Mouse (Mus musculus) cerebellum, postnatal 14 days (tissue): ENCODE data around the gene Gm10406.
"Not testable (repeated sequence)": the region's sequence is repeated elsewhere in the genome, so short reads cannot be mapped to it uniquely, and the experiment has no call there.

Source experiments
- DNase-seq, 2 experiments: peaks; one replicate each; pipeline ENCODE4 v3.0.0; 2021; ENCODE audit warnings: mixed read lengths in 2 of 2

Gene Gm10406

GRCm38 (mm10) chr14:7026781-7027749 lies at the start of gene Gm10406:
TSS of gene Gm10406 (minus strand) at chr14:7027449.
- peak; percentile 21 to 26 for DNase-seq

GRCm38 (mm10) chr14:7044870-7045269 lies 17.6 kb upstream of the Gm10406 start, which contains the start of gene Gm3685:
TSS of gene Gm3685 (minus strand) at chr14:7044970.
- DNase-seq, result not testable (repeated sequence)

GRCm38 (mm10) chr14:7026274-7026673 lies 975 bp downstream of the Gm10406 start:
- peak; percentile 11 to 23 for DNase-seq

GRCm38 (mm10) chr14:6973718-6974117 lies 53.5 kb downstream of the Gm10406 start, which contains the start of gene Gm6356:
TSS of gene Gm6356 (minus strand) at chr14:6973818.
- DNase-seq, result not testable (repeated sequence)
